Mouse (Mus musculus) CH12.LX (cell line): Measurements from ENCODE around the gene Ttc25. TPM values are rescaled to one million over a fixed set of nuclear protein-coding genes. Genes with fewer than 3 reads are reported as not detected.

ENCODE experiments used
- DNase-seq: peaks from one replicate; pipeline ENCODE4 v3.0.0-alpha.2; 2013; ENCODE audit errors: extremely low read depth
- H3K27ac ChIP-seq: 2 replicates; pipeline ENCODE4 v1.5.1; 2012; ENCODE audit warnings: low read depth, mild to moderate bottlenecking, control low read depth, moderate library complexity; ENCODE audit not compliant: insufficient read depth
- H3K27me3 ChIP-seq: replicated peaks from 2 replicates; pipeline ENCODE3; 2012; ENCODE audit warnings: inconsistent platforms
- H3K36me3 ChIP-seq, 2 experiments: replicated peaks in 1 of 2; 2 replicates each; pipeline versions ENCODE3 to v1.6.1; 2012; ENCODE audit warnings: inconsistent platforms in 1 of 2, low read length in 1 of 2, mild to moderate bottlenecking in 1 of 2, mixed read lengths in 1 of 2, moderate library complexity in 1 of 2; ENCODE audit not compliant: control insufficient read depth in 1 of 2, insufficient read depth in 1 of 2
- H3K4me1 ChIP-seq, 2 experiments: 2 replicates each; pipeline ENCODE4 v1.6.1; 2012; ENCODE audit warnings: inconsistent platforms in 1 of 2, moderate library complexity in 1 of 2; ENCODE audit not compliant: insufficient read depth in 2 of 2, control insufficient read depth in 1 of 2
- H3K4me2 ChIP-seq: 2 replicates; pipeline ENCODE4 v1.6.1; 2012; ENCODE audit warnings: low read depth, mild to moderate bottlenecking, control low read depth; ENCODE audit not compliant: poor library complexity, insufficient read depth, severe bottlenecking
- H3K4me3 ChIP-seq, 3 experiments: fragments of 150-350 bp in 1 of 3; sonication (generic) in 1 of 3; replicated peaks in 1 of 3; 2 replicates each; pipeline versions ENCODE3 to v1.5.1; 2011 to 2012; ENCODE audit warnings: low read depth in 2 of 3, low read length in 2 of 3, mild to moderate bottlenecking in 2 of 3, moderate library complexity in 2 of 3, control low read depth in 1 of 3, improper control_type of control experiment in 1 of 3, inconsistent platforms in 1 of 3, mixed read lengths in 1 of 3; ENCODE audit not compliant: poor library complexity in 1 of 3
- H3K79me2 ChIP-seq: replicated peaks from 2 replicates; pipeline ENCODE4 v1.6.1; 2012; ENCODE audit warnings: mild to moderate bottlenecking, moderate library complexity; ENCODE audit not compliant: control insufficient read depth, poor library complexity, insufficient read depth, severe bottlenecking; ENCODE audit errors: extremely low read depth
- H3K9ac ChIP-seq: 2 replicates; pipeline ENCODE4 v1.6.1; 2012; ENCODE audit warnings: low read depth, mild to moderate bottlenecking, control low read depth, moderate library complexity; ENCODE audit not compliant: insufficient read depth
- H3K9me3 ChIP-seq: replicated peaks from 2 replicates; pipeline ENCODE3; 2012; ENCODE audit warnings: low read length, inconsistent platforms, mixed read lengths
- CTCF ChIP-seq, 2 experiments: IDR thresholded peaks in 1 of 2; conservative IDR thresholded peaks in 1 of 2; 2 replicates each; pipeline ENCODE4 v1.5.1; 2011 to 2012; ENCODE audit warnings: low read depth in 2 of 2, low read length in 2 of 2, improper control_type of control experiment in 1 of 2, inconsistent platforms in 1 of 2, mild to moderate bottlenecking in 1 of 2, moderate library complexity in 1 of 2
- E2F4 ChIP-seq: IDR thresholded peaks from 2 replicates; pipeline ENCODE4 v1.6.1; 2011; ENCODE audit warnings: low read depth, low read length, improper control_type of control experiment; ENCODE audit not compliant: insufficient replicate concordance
- HCFC1 ChIP-seq: IDR thresholded peaks from 2 replicates; pipeline ENCODE4 v1.6.1; 2012; ENCODE audit warnings: low read depth, mild to moderate bottlenecking, inconsistent platforms, low read length, improper control_type of control experiment
- IRF4 ChIP-seq: IDR thresholded peaks from 2 replicates; pipeline ENCODE4 v1.6.1; 2014; ENCODE audit warnings: low read depth, mild to moderate bottlenecking, inconsistent platforms, low read length, improper control_type of control experiment
- MAX ChIP-seq: IDR thresholded peaks from 2 replicates; pipeline ENCODE4 v1.6.1; 2011; ENCODE audit warnings: low read length, improper control_type of control experiment
- PAX5 ChIP-seq: IDR thresholded peaks from 2 replicates; pipeline ENCODE4 v1.6.1; 2012; ENCODE audit warnings: low read length, inconsistent platforms, mixed read lengths
- SIN3A ChIP-seq: IDR thresholded peaks from 2 replicates; pipeline ENCODE4 v1.6.1; 2012; ENCODE audit warnings: low read length, improper control_type of control experiment, inconsistent platforms
- TCF12 ChIP-seq: IDR thresholded peaks from 2 replicates; pipeline ENCODE4 v1.6.1; 2014; ENCODE audit warnings: low read depth, mild to moderate bottlenecking, inconsistent platforms, low read length, improper control_type of control experiment
- dilution Hi-C: fragments of 300-500 bp; cut with MboI; formaldehyde crosslinking; loops from 2 replicates; pipeline ENCODE4 v1.14.3; 2020; ENCODE audit warnings: low sequenced_read_pairs; ENCODE audit not compliant: extremely low pct_unique_long_range_greater_than_20kb, extremely low pct_ligation_motif_present
- in situ Hi-C: fragments of 300-500 bp; cut with MboI; formaldehyde crosslinking; loops from 3 replicates; pipeline ENCODE4 v1.14.3; 2019; ENCODE audit warnings: low sequenced_read_pairs, low pct_ligation_motif_present, low pct_unique_long_range_greater_than_20kb, mixed read lengths
- polyA plus RNA-seq: library from polyadenylated mRNA; unstranded; fragments of >175 nt; gene quantifications from 2 replicates; pipeline ENCODE4 v1.2.1, GENCODE M21; 2012; ENCODE audit warnings: low read depth; ENCODE audit not compliant: insufficient read length
- total RNA-seq, 2 experiments: library from RNA; depleted of rRNA; stranded (reverse); fragments of 300-350 nt in 1 of 2; fragments of >200 nt in 1 of 2; gene quantifications; 2 replicates each; pipeline ENCODE4 v1.2.3; 2012 to 2014

Ttc25 gene
- total and polyA plus RNA-seq, 3 experiments = 0.51 to 12.8 (median 1.3) TPM

- Histone ChIP-seq H3K9me3 (no peaks in the 10 kb centered on the region), H3K79me2 (peaks cover 6% of the 10 kb centered on the region; the same call in 1 of the 2 replicates), H3K4me1 (no peaks in the 10 kb centered on the region), H3K4me3 (no peak overlapping the region), H3K36me3 (peaks cover 87 to 98% of the 10 kb centered on the region in 2 experiments), H3K27me3 (no peaks in the 10 kb centered on the region), H3K4me2 (no peak overlapping the region), H3K9ac (no peak overlapping the region), H3K27ac (no peak overlapping the region)
- in situ Hi-C loops (no loop called here), dilution Hi-C loops (no loop called here)
- no peak for TF ChIP-seq IRF4
- no peak for TF ChIP-seq PAX5
- no peak for TF ChIP-seq CTCF (conservative IDR thresholded peaks at IDR 0.05 in 1 of 2, IDR thresholded peaks at IDR 0.05 in 1 of 2; ENCODE audit: low read depth in 2 of 2, low read length in 2 of 2)
- TF ChIP-seq HCFC1 = no peak
- no peak for TF ChIP-seq SIN3A
- no peak for DNase-seq
These were observed 29.6 kb upstream of the Ttc25 start for GRCm38 (mm10) chr11:100515789-100516188.

- in situ Hi-C loops = no loop called here
- Histone ChIP-seq H3K9ac (no peak overlapping the region), H3K36me3 (peaks cover 87 to 98% of the 10 kb centered on the region in 2 experiments), H3K27me3 (no peaks in the 10 kb centered on the region), H3K4me3 (no peak overlapping the region), H3K4me2 (no peak overlapping the region), H3K4me1 (no peaks in the 10 kb centered on the region), H3K27ac (no peak overlapping the region), H3K9me3 (no peaks in the 10 kb centered on the region), H3K79me2 (peaks cover 6% of the 10 kb centered on the region; the same call in 1 of the 2 replicates)
- dilution Hi-C loops = no loop called here
- TF ChIP-seq E2F4 = no peak
- no peak for TF ChIP-seq PAX5
- no peak for TF ChIP-seq MAX
- DNase-seq = no peak
These were observed 29.1 kb upstream of the Ttc25 start for GRCm38 (mm10) chr11:100516291-100516690.

- H3K9me3 ChIP-seq = no peaks in the 10 kb centered on the region
- in situ Hi-C loops (no loop called here), dilution Hi-C loops (no loop called here)
- no peak for TF ChIP-seq TCF12
- no peak for DNase-seq
- no peak overlapping the region for H3K4me3 ChIP-seq
- H3K4me1 ChIP-seq = no peaks in the 10 kb centered on the region
- H3K4me2 ChIP-seq = no peak overlapping the region
- no peak overlapping the region for H3K27ac ChIP-seq
- H3K36me3 ChIP-seq = peaks cover 89 to 98% of the 10 kb centered on the region in 2 experiments
- no peaks in the 10 kb centered on the region for H3K27me3 ChIP-seq
- H3K9ac ChIP-seq = no peak overlapping the region
- peaks cover 6% of the 10 kb centered on the region; the same call in 1 of the 2 replicates for H3K79me2 ChIP-seq
These were observed 27.2 kb upstream of the Ttc25 start for GRCm38 (mm10) chr11:100518188-100518591.
